Mouse (Mus musculus): ENCODE measurements around the gene Ppp1r13l. TPM values are rescaled to one million over a fixed set of nuclear protein-coding genes. Genes with fewer than 3 reads are reported as not detected.

Ppp1r13l gene
- total RNA-seq, 2 experiments from 2014 or later, result 4.5 to 4.8 TPM

- DNase-seq (ENCODE audit: extremely low spot score in 1 of 2, low spot score in 1 of 2), result peak; percentile 71 to 72
Measured at GRCm38 (mm10) chr7:19360944-19361343, 1.4 kb downstream of the Ppp1r13l start.

- peak; percentile 67 to 87 for DNase-seq (ENCODE audit: extremely low spot score in 1 of 2, low spot score in 1 of 2)
Measured at GRCm38 (mm10) chr7:19361720-19362119, 2.2 kb downstream of the Ppp1r13l start.

GRCm38 (mm10) chr7:19362276-19362675, 2.7 kb downstream of the Ppp1r13l start:
- DNase-seq (ENCODE audit: extremely low spot score in 1 of 2, low spot score in 1 of 2), result no peak

GRCm38 (mm10) chr7:19363881-19364280, 4.3 kb downstream of the Ppp1r13l start:
- DNase-seq (ENCODE audit: extremely low spot score in 1 of 2, low spot score in 1 of 2), result peak in 1 of 2 experiments; percentile 62

GRCm38 (mm10) chr7:19365376-19365775, 5.8 kb downstream of the Ppp1r13l start:
- DNase-seq (ENCODE audit: extremely low spot score in 1 of 2, low spot score in 1 of 2), result no peak

- no peak for DNase-seq (ENCODE audit: extremely low spot score in 1 of 2, low spot score in 1 of 2)
Measured at GRCm38 (mm10) chr7:19368380-19368779, 8.8 kb downstream of the Ppp1r13l start.

GRCm38 (mm10) chr7:19369823-19370425, 10.4 kb downstream of the Ppp1r13l start:
- peak; percentile 62 to 79 for DNase-seq (ENCODE audit: extremely low spot score in 1 of 2, low spot score in 1 of 2)

- DNase-seq (ENCODE audit: extremely low spot score in 1 of 2, low spot score in 1 of 2), result no peak
Measured at GRCm38 (mm10) chr7:19373367-19373766, 13.8 kb downstream of the Ppp1r13l start.

- no peak for DNase-seq (ENCODE audit: extremely low spot score in 1 of 2, low spot score in 1 of 2)
Measured at GRCm38 (mm10) chr7:19375368-19375767, 15.8 kb downstream of the Ppp1r13l start.

GRCm38 (mm10) chr7:19376019-19376418, 16.5 kb downstream of the Ppp1r13l start:
- DNase-seq (ENCODE audit: extremely low spot score in 1 of 2, low spot score in 1 of 2), result no peak

- no peak for DNase-seq (ENCODE audit: extremely low spot score in 1 of 2, low spot score in 1 of 2)
Measured at GRCm38 (mm10) chr7:19378049-19378448, 18.5 kb downstream of the Ppp1r13l start.

- peak; percentile 95 to 96 for DNase-seq (ENCODE audit: extremely low spot score in 1 of 2, low spot score in 1 of 2)
Measured at GRCm38 (mm10) chr7:19381377-19382165, 22.0 kb downstream of the Ppp1r13l start, which contains the start of gene Ercc2. Gene Ercc2, plus strand, starts transcription at chr7:19382010.

GRCm38 (mm10) chr7:19382166-19382541, 22.6 kb downstream of the Ppp1r13l start:
- DNase-seq (ENCODE audit: extremely low spot score in 1 of 2, low spot score in 1 of 2), result peak; percentile 26 to 49

- no peak for DNase-seq (ENCODE audit: extremely low spot score in 1 of 2, low spot score in 1 of 2)
Measured at GRCm38 (mm10) chr7:19383708-19384107, 24.2 kb downstream of the Ppp1r13l start.

- no peak for DNase-seq (ENCODE audit: extremely low spot score in 1 of 2, low spot score in 1 of 2)
Measured at GRCm38 (mm10) chr7:19388699-19389413, 29.3 kb downstream of the Ppp1r13l start.

- no peak for DNase-seq (ENCODE audit: extremely low spot score in 1 of 2, low spot score in 1 of 2)
Measured at GRCm38 (mm10) chr7:19394484-19394883, 34.9 kb downstream of the Ppp1r13l start.

- DNase-seq (ENCODE audit: extremely low spot score in 1 of 2, low spot score in 1 of 2), result no peak
Measured at GRCm38 (mm10) chr7:19399496-19400280, 40.1 kb downstream of the Ppp1r13l start.

GRCm38 (mm10) chr7:19400946-19401345, 41.4 kb downstream of the Ppp1r13l start:
- no peak for DNase-seq (ENCODE audit: extremely low spot score in 1 of 2, low spot score in 1 of 2)

GRCm38 (mm10) chr7:19402535-19403112, 43.1 kb downstream of the Ppp1r13l start:
- DNase-seq (ENCODE audit: extremely low spot score in 1 of 2, low spot score in 1 of 2), result no peak

GRCm38 (mm10) chr7:19403731-19404296, 44.3 kb downstream of the Ppp1r13l start, which contains the start of gene Klc3:
Gene Klc3, minus strand, starts transcription at chr7:19404104.
- no peak for DNase-seq (ENCODE audit: extremely low spot score in 1 of 2, low spot score in 1 of 2)

Measured in layer of hippocampus, postnatal 25 days (tissue).